Mouse (Mus musculus) spleen, adult 2 months (tissue): ENCODE measurements around the gene Gckr. TPM values are rescaled to one million over a fixed set of nuclear protein-coding genes. Genes with fewer than 3 reads are reported as not detected.
A peak's percentile ranks its signal among the peaks of the same experiment; 100 is the strongest.

Source experiments
- DNase-seq, 2 experiments: peaks; one replicate each; pipeline versions ENCODE4 v3.0.0 to v3.0.0-alpha.2; 2012 to 2021; ENCODE audit warnings: low spot score in 2 of 2, low read depth in 1 of 2
- H3K27ac ChIP-seq: fragments of 200-500 bp; 2 replicates; pipeline ENCODE4 v1.5.1; 2012; ENCODE audit warnings: low read length, inconsistent platforms; ENCODE audit not compliant: insufficient read depth
- H3K27me3 ChIP-seq: fragments of 200-500 bp; 2 replicates; pipeline ENCODE4 v1.6.1; 2012; ENCODE audit warnings: mild to moderate bottlenecking, moderate library complexity, low read length, inconsistent platforms; ENCODE audit not compliant: control insufficient read depth, insufficient read depth
- H3K36me3 ChIP-seq: fragments of 200-500 bp; 2 replicates; pipeline ENCODE4 v1.6.1; 2012; ENCODE audit warnings: mild to moderate bottlenecking, low read length, inconsistent platforms; ENCODE audit not compliant: control insufficient read depth, insufficient read depth
- H3K4me1 ChIP-seq: fragments of 200-500 bp; 2 replicates; pipeline ENCODE4 v1.6.1; 2011; ENCODE audit warnings: inconsistent platforms; ENCODE audit not compliant: control insufficient read depth, insufficient read depth, insufficient read length
- H3K4me3 ChIP-seq: fragments of 200-500 bp; 2 replicates; pipeline ENCODE4 v1.5.1; 2011; ENCODE audit warnings: mild to moderate bottlenecking, inconsistent platforms; ENCODE audit not compliant: insufficient read depth, insufficient read length; ENCODE audit errors: extremely low read depth
- CTCF ChIP-seq: fragments of 200-500 bp; IDR thresholded peaks from 2 replicates; pipeline ENCODE4 v1.5.1; 2011; ENCODE audit warnings: mild to moderate bottlenecking, inconsistent platforms; ENCODE audit not compliant: insufficient read depth, insufficient read length, insufficient replicate concordance; ENCODE audit errors: extremely low read depth
- POLR2A ChIP-seq: fragments of 200-500 bp; IDR thresholded peaks from 2 replicates; pipeline ENCODE4 v1.6.1; 2011; ENCODE audit warnings: low read depth, low read length, inconsistent platforms
- WGBS: fragments of 180-500 bp; shearing (Covaris S2); methylation state at CpG from one replicate; pipeline ENCODE4 v1.1.7; 2018; 5-methylcytosine and 5-hydroxymethylcytosine counted together
- polyA plus RNA-seq: library from polyadenylated mRNA; depleted of rRNA; stranded (reverse); fragments of >200 nt; gene quantifications from 2 replicates; pipeline ENCODE4 v1.2.3, GENCODE M21; 2012; rRNA removed

The Gckr gene
- 0.08 TPM in 1 of 2 replicates, not detected in the other for polyA plus RNA-seq

GRCm38 (mm10) chr5:31297047-31297757 is at the start of gene Gckr:
Gckr (plus strand) TSS chr5:31297443.
- Histone ChIP-seq H3K4me1 (peaks cover 7% of the 10 kb centered on the region; the same call in 1 of the 2 replicates), H3K27me3 (peaks cover 15% of the 10 kb centered on the region), H3K4me3 (no peak within 1 kb of the TSS), H3K36me3 (no peaks in the 10 kb centered on the region), H3K27ac (no peak within 1 kb of the TSS)
- 81% methylated on average over 13 of the region's 13 CpGs for WGBS
- DNase-seq: no peak
- TF ChIP-seq POLR2A: no peak
- no peak for TF ChIP-seq CTCF

- H3K4me3 ChIP-seq: no peak overlapping the region
- peaks cover 59% of the 10 kb centered on the region for H3K36me3 ChIP-seq
- peaks cover 3% of the 10 kb centered on the region; the same call in 1 of the 2 replicates for H3K4me1 ChIP-seq
- 92% methylated on average over 4 of the region's 4 CpGs for WGBS
- no peaks in the 10 kb centered on the region for H3K27me3 ChIP-seq
- no peak for DNase-seq
- H3K27ac ChIP-seq: no peak overlapping the region
- TF ChIP-seq POLR2A (no peak), CTCF (no peak)
Observed at GRCm38 (mm10) chr5:31250716-31251115, 46.5 kb upstream of the Gckr start.

GRCm38 (mm10) chr5:31251541-31252101 is 45.6 kb upstream of the Gckr start, which contains the start of gene Krtcap3:
Krtcap3 (plus strand) TSS chr5:31251691.
- Histone ChIP-seq H3K36me3 (peaks cover 54% of the 10 kb centered on the region), H3K4me1 (peaks cover 3% of the 10 kb centered on the region; the same call in 1 of the 2 replicates), H3K4me3 (peak within 1 kb of the TSS; percentile 58; the same call in 1 of the 2 replicates), H3K27ac (no peak within 1 kb of the TSS), H3K27me3 (no peaks in the 10 kb centered on the region)
- TF ChIP-seq POLR2A: no peak
- no peak for TF ChIP-seq CTCF
- 73% methylated on average over 44 of the region's 47 CpGs for WGBS
- peak in 1 of 2 experiments; percentile 9 for DNase-seq

- no peak for DNase-seq
- Histone ChIP-seq H3K4me3 (no peak overlapping the region; the same call in 1 of the 2 replicates), H3K36me3 (peaks cover 49% of the 10 kb centered on the region), H3K4me1 (peaks cover 3% of the 10 kb centered on the region; the same call in 1 of the 2 replicates), H3K27me3 (no peaks in the 10 kb centered on the region), H3K27ac (no peak overlapping the region)
- TF ChIP-seq CTCF (no peak), POLR2A (no peak)
- WGBS: 90% methylated on average over 10 of the region's 10 CpGs
Observed at GRCm38 (mm10) chr5:31252151-31252550, 45.1 kb upstream of the Gckr start.

GRCm38 (mm10) chr5:31252795-31253545 is 44.3 kb upstream of the Gckr start:
- peaks cover 45% of the 10 kb centered on the region for H3K36me3 ChIP-seq
- no peaks in the 10 kb centered on the region for H3K27me3 ChIP-seq
- no peak for DNase-seq
- H3K4me3 ChIP-seq: no peak overlapping the region
- H3K4me1 ChIP-seq: peaks cover 3% of the 10 kb centered on the region; the same call in 1 of the 2 replicates
- WGBS: 92% methylated on average over 16 of the region's 16 CpGs
- TF ChIP-seq CTCF (no peak), POLR2A (no peak)
- H3K27ac ChIP-seq: no peak overlapping the region

GRCm38 (mm10) chr5:31253806-31254205 is 43.4 kb upstream of the Gckr start:
- no peaks in the 10 kb centered on the region for H3K27me3 ChIP-seq
- peaks cover 3% of the 10 kb centered on the region; the same call in 1 of the 2 replicates for H3K4me1 ChIP-seq
- TF ChIP-seq CTCF: no peak
- TF ChIP-seq POLR2A: no peak
- DNase-seq: no peak
- peaks cover 40% of the 10 kb centered on the region for H3K36me3 ChIP-seq
- 88% methylated on average over 8 of the region's 8 CpGs for WGBS
- 0 out of 2 replicates have a peak overlapping the region, but pooled peaks have one; percentile 27 for H3K27ac ChIP-seq
- no peak overlapping the region for H3K4me3 ChIP-seq
